Mouse (Mus musculus) gastrocnemius, adult 2 months (tissue): Measurements from ENCODE around the gene Gba2. TPM values are rescaled to one million over a fixed set of nuclear protein-coding genes. Genes with fewer than 3 reads are reported as not detected.
A peak's percentile ranks its signal among the peaks of the same experiment; 100 is the strongest.

Experiments used
- DNase-seq: peaks from one replicate; pipeline ENCODE4 v3.0.0; 2022
- H3K27ac ChIP-seq: fragments of 200-600 bp; 2 replicates; pipeline ENCODE4 v1.8.1; 2022; ENCODE audit warnings: mild to moderate bottlenecking
- H3K4me3 ChIP-seq: fragments of 200-600 bp; 2 replicates; pipeline ENCODE4 v1.8.1; 2022; ENCODE audit warnings: mild to moderate bottlenecking, moderate library complexity
- CTCF ChIP-seq: fragments of 200-600 bp; IDR thresholded peaks from 2 replicates; pipeline ENCODE4 v1.8.1; 2022; ENCODE audit warnings: antibody characterized with exemption, mild to moderate bottlenecking, moderate library complexity
- intact Hi-C: fragments of 180-260 bp; cut with DNase I; formaldehyde crosslinking; loops from one replicate; pipeline ENCODE4 v1.15.1; 2025
- total RNA-seq, 2 experiments: library from RNA; stranded (reverse); gene quantifications; 2 replicates each; pipeline ENCODE4 v1.2.3; 2021

The Gba2 gene
- total RNA-seq, 2 experiments from 2014 or later: 4.8 to 5.5 TPM

DNA sequence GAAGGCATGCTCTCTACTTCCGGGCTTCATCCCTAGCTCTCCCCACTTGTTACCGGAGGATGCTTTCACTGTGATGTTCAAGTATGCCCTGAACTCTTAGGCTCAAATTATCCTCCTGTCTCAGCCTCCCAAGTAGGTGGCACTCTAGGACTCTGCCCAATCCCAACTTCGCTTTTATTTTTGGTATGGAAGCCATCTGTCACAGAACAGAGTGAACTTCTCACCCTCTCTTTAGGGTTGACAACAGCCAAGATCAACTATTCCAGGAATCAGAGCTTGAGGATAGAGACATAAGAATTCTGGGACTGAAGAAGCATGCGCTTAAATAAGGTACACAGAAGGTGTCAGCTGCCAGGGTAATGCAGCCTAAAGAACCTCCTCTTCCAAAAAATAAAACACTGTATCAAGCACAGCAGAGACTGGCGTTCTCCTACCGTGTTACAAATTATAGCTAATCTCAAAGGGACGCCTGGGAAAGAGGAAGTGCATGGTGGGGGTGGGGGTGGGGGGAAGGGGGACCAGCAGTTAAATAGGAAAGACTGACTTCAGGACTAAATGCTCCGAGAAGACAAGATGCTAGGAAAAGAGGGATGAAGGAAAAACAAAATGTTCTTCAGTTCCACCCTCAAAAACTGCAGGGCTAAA lies 1.3 kb downstream of the Gba2 start:
- intact Hi-C loops: loop anchor here (5.0 kb wide), 2 partner anchors 90 to 135 kb away; partner anchors contain the start of genes Fam221b, Tesk1 and Tmem8b

DNA sequence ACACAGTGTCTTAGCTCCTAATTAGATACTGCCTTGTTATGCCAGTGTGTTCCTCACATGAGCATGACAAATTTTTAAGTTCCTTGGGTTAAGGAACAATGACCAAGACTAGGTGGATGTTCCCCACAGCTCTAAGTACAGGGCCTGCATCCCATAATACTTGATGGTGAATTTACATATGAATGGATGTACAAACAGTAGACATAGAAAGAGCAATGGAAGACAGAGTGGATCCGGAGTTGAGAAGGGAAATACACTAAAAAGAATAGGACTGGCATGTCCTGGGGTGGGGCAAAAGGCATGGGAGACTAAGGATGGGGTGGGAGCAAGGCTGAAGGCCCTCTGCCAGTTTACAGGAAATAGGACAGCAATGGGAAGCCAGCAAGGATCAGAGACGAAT lies 3.3 kb downstream of the Gba2 start:
- DNase-seq: no peak
- Histone ChIP-seq H3K27ac (no peak overlapping the region), H3K4me3 (no peak overlapping the region)
- TF ChIP-seq CTCF: no peak
- intact Hi-C loops: loop anchor here (5.0 kb wide), 2 partner anchors 92 to 133 kb away; partner anchors contain the start of genes Fam221b, Tesk1 and Tmem8b

More for the DNA sequence above, 1.3 kb downstream of the Gba2 start:
- no peak for TF ChIP-seq CTCF
- DNase-seq: no peak
- peak overlapping the region; percentile 96 for H3K4me3 ChIP-seq
- peak overlapping the region; percentile 98 for H3K27ac ChIP-seq

GRCm38 (mm10) chr4:43573561-43573960 lies 5.1 kb downstream of the Gba2 start:
- no peak for TF ChIP-seq CTCF
- Histone ChIP-seq H3K27ac (no peak overlapping the region), H3K4me3 (no peak overlapping the region)
- no peak for DNase-seq
- intact Hi-C loops: no loop called here

DNA sequence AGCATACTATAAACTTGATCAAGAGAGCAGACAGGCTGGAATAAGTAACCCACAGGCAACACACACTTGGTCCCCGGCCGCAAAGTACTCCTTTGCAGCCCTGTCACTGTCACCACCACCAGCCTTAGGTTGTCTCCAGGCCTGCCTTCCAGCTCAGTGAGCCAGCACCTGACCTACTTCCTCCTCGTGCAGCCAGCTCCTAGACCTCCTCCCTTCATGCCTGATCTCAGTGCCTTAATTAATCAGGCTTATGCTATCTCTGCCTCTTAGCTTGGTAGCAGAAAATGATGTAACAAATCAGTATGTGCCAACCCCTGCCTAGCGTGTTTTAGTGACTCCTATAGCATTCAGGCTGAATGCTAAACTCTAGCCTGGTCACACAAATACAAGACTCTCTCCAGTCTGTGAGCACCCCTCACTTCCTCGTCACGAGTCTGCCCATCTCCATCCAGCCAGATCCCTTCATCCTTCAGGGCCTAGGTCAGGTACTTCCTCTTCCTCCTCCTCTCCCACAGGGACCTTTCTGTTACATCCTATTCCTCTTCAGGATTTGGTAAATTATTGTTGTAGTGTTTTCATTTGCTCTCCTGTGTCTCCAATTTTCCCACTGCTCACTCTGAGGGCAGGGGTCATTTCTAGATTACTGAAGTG lies 7.2 kb downstream of the Gba2 start:
- H3K27ac ChIP-seq: no peak overlapping the region
- TF ChIP-seq CTCF: no peak
- DNase-seq: no peak
- intact Hi-C loops: no loop called here
- no peak overlapping the region for H3K4me3 ChIP-seq

- no peak for TF ChIP-seq CTCF
- no peak overlapping the region for H3K4me3 ChIP-seq
- DNase-seq: no peak
- no peak overlapping the region for H3K27ac ChIP-seq
- intact Hi-C loops: no loop called here
Observed at GRCm38 (mm10) chr4:43567140-43567539, 11.5 kb downstream of the Gba2 start.

DNA sequence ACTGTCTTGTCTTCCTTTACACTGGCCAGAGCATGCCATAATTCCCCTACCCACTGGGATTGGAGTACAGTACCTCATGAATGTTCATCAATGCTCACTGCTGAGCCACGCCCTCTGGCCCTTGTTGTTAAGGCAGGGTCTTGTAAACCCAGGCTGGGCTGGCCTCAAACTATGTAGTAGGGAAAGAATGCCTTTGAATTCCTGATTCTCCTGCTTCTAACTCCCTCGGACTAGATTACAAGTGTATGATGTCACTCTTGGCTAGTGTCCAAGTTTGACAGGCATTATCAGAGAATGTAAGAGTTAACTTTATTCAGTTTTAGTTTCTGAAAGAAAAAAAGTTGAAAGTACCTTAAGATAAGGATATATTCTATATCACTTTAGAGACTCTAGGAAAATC lies 14.4 kb downstream of the Gba2 start:
- Histone ChIP-seq H3K4me3 (peak overlapping the region; percentile 83; the same call in 1 of the 2 replicates), H3K27ac (0 out of 2 replicates have a peak overlapping the region, but pooled peaks have one; percentile 20)
- DNase-seq: no peak
- intact Hi-C loops: loop anchor here (5.0 kb wide), 1 partner anchor 93 kb away; the partner anchor contains the start of gene Hint2
- no peak for TF ChIP-seq CTCF

GRCm38 (mm10) chr4:43563601-43563875 lies 15.1 kb downstream of the Gba2 start:
- no peak for DNase-seq
- TF ChIP-seq CTCF: no peak
- Histone ChIP-seq H3K4me3 (peak overlapping the region; percentile 83), H3K27ac (peak overlapping the region; percentile 99)
- intact Hi-C loops: loop anchor here (2.0 to 5.0 kb wide), 2 partner anchors 15 to 94 kb away; partner anchors contain the start of genes Gba2, Hint2 and Rgp1

DNA sequence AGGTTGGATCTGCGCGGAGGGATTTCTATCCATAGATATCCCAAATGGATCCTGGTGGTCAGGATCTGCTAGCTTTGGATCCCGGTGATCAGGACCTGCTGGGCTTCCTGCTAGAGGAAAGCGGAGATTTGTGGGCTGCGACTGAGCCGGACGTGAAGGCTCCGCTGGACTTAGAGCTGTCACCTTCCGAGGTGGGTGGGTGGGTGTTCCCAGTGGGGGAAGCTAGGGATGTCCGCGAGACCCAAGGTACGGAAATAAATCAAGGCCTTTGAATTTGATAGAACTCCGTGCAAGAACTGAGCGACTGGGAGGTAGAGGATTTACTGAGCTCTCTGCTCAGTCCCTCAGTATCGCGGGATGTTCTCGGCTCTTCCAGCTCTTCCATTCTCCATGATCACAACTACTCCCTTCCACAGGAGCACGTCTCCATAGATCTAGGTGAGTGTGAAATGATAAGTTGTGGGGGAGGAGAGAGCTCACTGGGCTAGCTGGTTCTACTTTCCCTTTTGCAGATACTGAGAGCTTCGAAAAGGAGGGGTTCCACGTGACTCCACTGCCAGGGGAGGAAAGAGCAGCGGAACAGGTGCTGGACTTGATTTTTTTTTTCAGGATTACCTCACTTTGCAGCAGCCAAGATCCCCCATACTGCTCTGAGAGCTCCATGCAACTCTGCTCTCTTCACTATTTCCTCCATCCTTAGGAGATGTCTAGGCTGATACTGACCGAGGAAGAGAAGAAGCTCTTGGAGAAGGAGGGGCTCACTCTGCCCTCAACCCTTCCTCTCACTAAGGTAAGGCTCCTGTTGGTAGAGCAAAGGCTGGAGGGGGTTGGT lies 15.7 kb downstream of the Gba2 start:
- intact Hi-C loops: loop anchor here (2.0 to 5.0 kb wide), 2 partner anchors 16 to 94 kb away; partner anchors contain the start of genes Gba2, Hint2 and Rgp1

DNA sequence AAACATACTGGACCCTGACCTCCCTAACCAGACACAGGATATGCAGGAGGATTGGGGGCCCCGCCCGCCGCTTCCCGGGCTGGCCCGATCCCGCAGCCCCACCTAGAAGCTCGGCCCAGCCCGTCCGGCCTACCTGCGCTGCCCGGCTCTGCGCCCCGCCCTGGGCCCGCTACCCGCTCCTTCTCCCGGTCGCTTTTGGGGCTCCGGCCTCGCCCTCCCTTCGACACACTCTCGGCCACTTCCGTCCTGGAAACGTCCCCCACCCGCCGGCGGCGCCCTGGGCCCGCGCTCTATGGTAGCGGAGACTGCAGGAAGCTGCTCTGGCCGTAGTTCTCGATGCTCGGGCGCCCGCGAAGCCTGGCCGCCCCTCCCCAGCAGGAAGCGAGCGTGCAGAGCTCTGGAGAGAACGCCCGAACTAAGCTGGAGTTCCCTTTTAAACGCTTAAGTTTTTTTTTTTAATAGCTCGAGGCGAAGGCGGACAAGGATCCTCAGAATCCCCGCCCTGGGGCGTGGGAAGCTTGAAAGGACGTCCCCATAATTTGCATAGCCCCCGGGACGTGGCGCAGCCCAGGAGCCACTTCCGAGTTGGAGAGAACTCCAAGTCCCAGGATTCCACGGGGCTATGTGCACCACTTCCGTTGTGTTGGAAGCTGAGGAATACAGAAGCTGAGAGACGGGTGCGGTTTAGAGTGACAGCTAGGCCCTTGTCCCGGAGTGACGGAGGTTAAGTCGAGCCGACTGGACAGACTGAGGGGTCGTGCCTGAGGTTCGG lies 16.5 kb downstream of the Gba2 start, which contains the start of the genes Creb3 and Tln1:
TSS of gene Creb3 (plus strand) at position 336 of the 772 bp plus-strand sequence.
TSS of gene Tln1 (minus strand) at position 695 of the 772 bp plus-strand sequence.
- H3K27ac ChIP-seq: peak within 1 kb of the TSS; percentile 99
- DNase-seq: peak; percentile 95
- intact Hi-C loops: loop anchor here (2.0 to 5.0 kb wide), 2 partner anchors 17 to 95 kb away; partner anchors contain the start of genes Gba2, Hint2 and Rgp1
- peak; percentile 19; the same call in 1 of the 2 replicates for TF ChIP-seq CTCF
- H3K4me3 ChIP-seq: peak within 1 kb of the TSS; percentile 83

More for the DNA sequence above, 15.7 kb downstream of the Gba2 start:
- Histone ChIP-seq H3K27ac (peak overlapping the region; percentile 99), H3K4me3 (peak overlapping the region; percentile 83)
- no peak for TF ChIP-seq CTCF
- DNase-seq: no peak

GRCm38 (mm10) chr4:43561436-43561996 lies 17.2 kb downstream of the Gba2 start:
- intact Hi-C loops: loop anchor here (5.0 kb wide), 1 partner anchor 96 kb away; the partner anchor contains the start of gene Hint2
- peak overlapping the region; percentile 83 for H3K4me3 ChIP-seq
- H3K27ac ChIP-seq: peak overlapping the region; percentile 99
- no peak for DNase-seq
- TF ChIP-seq CTCF: no peak

- peak overlapping the region; percentile 99 for H3K27ac ChIP-seq
- peak overlapping the region; percentile 83 for H3K4me3 ChIP-seq
- no peak for DNase-seq
- no peak for TF ChIP-seq CTCF
- intact Hi-C loops: loop anchor here (5.0 kb wide), 1 partner anchor 96 kb away; the partner anchor contains the start of gene Hint2
Observed at GRCm38 (mm10) chr4:43560976-43561375, 17.7 kb downstream of the Gba2 start.
